Mouse (Mus musculus): ENCODE results near the gene Repin1. TPM values are rescaled to one million over a fixed set of nuclear protein-coding genes. Genes with fewer than 3 reads are reported as not detected.
A peak's percentile ranks its signal among the peaks of the same experiment; 100 is the strongest.
"Not testable (repeated sequence)": the region's sequence is repeated elsewhere in the genome, so short reads cannot be mapped to it uniquely, and the experiment has no call there.

The Repin1 gene
- total RNA-seq, 2 experiments from 2014 or later: 51.8 to 59.8 TPM

GRCm38 (mm10) chr6:48610657-48611056, 17.0 kb downstream of the Repin1 start:
- intact Hi-C loops (cut with DNase I): no loop called here
- DNase-seq (ENCODE audit: low spot score in 2 of 2): no peak

GRCm38 (mm10) chr6:48613464-48613863, 19.8 kb downstream of the Repin1 start:
- no peak for DNase-seq (ENCODE audit: low spot score in 2 of 2)
- intact Hi-C loops (cut with DNase I): no loop called here

GRCm38 (mm10) chr6:48614756-48615155, 21.1 kb downstream of the Repin1 start:
- no peak for DNase-seq (ENCODE audit: low spot score in 2 of 2)
- intact Hi-C loops (cut with DNase I): no loop called here

GRCm38 (mm10) chr6:48620031-48620430, 26.3 kb downstream of the Repin1 start:
- DNase-seq (ENCODE audit: low spot score in 2 of 2): no peak
- intact Hi-C loops (cut with DNase I): no loop called here

GRCm38 (mm10) chr6:48622186-48622843, 28.6 kb downstream of the Repin1 start:
- not testable (repeated sequence) for DNase-seq (ENCODE audit: low spot score in 2 of 2)

GRCm38 (mm10) chr6:48623460-48623859, 29.8 kb downstream of the Repin1 start:
- DNase-seq (ENCODE audit: low spot score in 2 of 2): no peak
- intact Hi-C loops (cut with DNase I): no loop called here

More at GRCm38 (mm10) chr6:48622186-48622843, 28.6 kb downstream of the Repin1 start:
- intact Hi-C loops (cut with DNase I): not testable (repeated sequence)

GRCm38 (mm10) chr6:48626464-48626863, 32.8 kb downstream of the Repin1 start, which contains the start of gene AI854703:
TSS of gene AI854703 (plus strand) at chr6:48626764.
- no peak for DNase-seq (ENCODE audit: low spot score in 2 of 2)
- intact Hi-C loops (cut with DNase I): loop anchor here (5.0 kb wide), 2 partner anchors 34 to 74 kb away; partner anchors contain the start of genes Gm44965, Lrrc61 and Repin1

GRCm38 (mm10) chr6:48626984-48627383, 33.3 kb downstream of the Repin1 start:
- DNase-seq (ENCODE audit: low spot score in 2 of 2): peak; percentile 68 to 81
- intact Hi-C loops (cut with DNase I): loop anchor here (5.0 kb wide), 2 partner anchors 35 to 75 kb away; partner anchors contain the start of genes Gm44965, Lrrc61 and Repin1

- intact Hi-C loops (cut with DNase I): loop anchor here (5.0 kb wide), 2 partner anchors 35 to 75 kb away; partner anchors contain the start of genes Gm44965, Lrrc61 and Repin1
- DNase-seq (ENCODE audit: low spot score in 2 of 2): peak; percentile 28 to 33
Observed at GRCm38 (mm10) chr6:48627511-48627924, 33.8 kb downstream of the Repin1 start.

GRCm38 (mm10) chr6:48628377-48628776, 34.7 kb downstream of the Repin1 start:
- intact Hi-C loops (cut with DNase I): loop anchor here (5.0 kb wide), 2 partner anchors 36 to 76 kb away; partner anchors contain the start of genes Gm44965, Lrrc61 and Repin1
- DNase-seq (ENCODE audit: low spot score in 2 of 2): no peak

- DNase-seq (ENCODE audit: low spot score in 2 of 2): peak; percentile 57 to 72
Observed at GRCm38 (mm10) chr6:48628808-48629660, 35.4 kb downstream of the Repin1 start.

GRCm38 (mm10) chr6:48629661-48630034, 36.0 kb downstream of the Repin1 start:
- DNase-seq (ENCODE audit: low spot score in 2 of 2): no peak
- intact Hi-C loops (cut with DNase I): loop anchor here (5.0 kb wide), 2 partner anchors 37 to 77 kb away; partner anchors contain the start of genes Gm44965, Lrrc61 and Repin1

More at GRCm38 (mm10) chr6:48628808-48629660, 35.4 kb downstream of the Repin1 start:
- intact Hi-C loops (cut with DNase I): loop anchor here (5.0 kb wide), 2 partner anchors 37 to 77 kb away; partner anchors contain the start of genes Gm44965, Lrrc61 and Repin1

GRCm38 (mm10) chr6:48630831-48631230, 37.1 kb downstream of the Repin1 start:
- no peak for DNase-seq (ENCODE audit: low spot score in 2 of 2)
- intact Hi-C loops (cut with DNase I): no loop called here

- no peak for DNase-seq (ENCODE audit: low spot score in 2 of 2)
- intact Hi-C loops (cut with DNase I): no loop called here
Observed at GRCm38 (mm10) chr6:48635105-48635504, 41.4 kb downstream of the Repin1 start.

GRCm38 (mm10) chr6:48636515-48636914, 42.8 kb downstream of the Repin1 start:
- no peak for DNase-seq (ENCODE audit: low spot score in 2 of 2)
- intact Hi-C loops (cut with DNase I): no loop called here

GRCm38 (mm10) chr6:48637811-48638500, 44.3 kb downstream of the Repin1 start:
- no peak for DNase-seq (ENCODE audit: low spot score in 2 of 2)
- intact Hi-C loops (cut with DNase I): no loop called here

GRCm38 (mm10) chr6:48638553-48638952, 44.9 kb downstream of the Repin1 start:
- no peak for DNase-seq (ENCODE audit: low spot score in 2 of 2)
- intact Hi-C loops (cut with DNase I): no loop called here

GRCm38 (mm10) chr6:48641391-48641790, 47.7 kb downstream of the Repin1 start:
- intact Hi-C loops (cut with DNase I): loop anchor here (2.0 to 5.0 kb wide), 2 partner anchors 59 to 467 kb away; no protein-coding TSS in a partner anchor

GRCm38 (mm10) chr6:48642764-48643292, 49.1 kb downstream of the Repin1 start:
- intact Hi-C loops (cut with DNase I): loop anchor here (5.0 kb wide), 1 partner anchor 61 kb away; no protein-coding TSS in a partner anchor
- DNase-seq (ENCODE audit: low spot score in 2 of 2): no peak

More at GRCm38 (mm10) chr6:48641391-48641790, 47.7 kb downstream of the Repin1 start:
- no peak for DNase-seq (ENCODE audit: low spot score in 2 of 2)

All from left cerebral cortex, postnatal 36 days (tissue).